Mouse (Mus musculus) left cerebral cortex, adult 18-20 months (tissue): ENCODE measurements at regions not wholly inside any gene's neighbourhood (a gene's known extent, or its start where the extent isn't known, plus 50 kb on each side); places are given as distances from the start of the nearest gene placed in this dataset.
"Not testable (repeated sequence)": the region's sequence is repeated elsewhere in the genome, so short reads cannot be mapped to it uniquely, and the experiment has no call there.

ENCODE experiments used
- DNase-seq, 2 experiments: peaks; one replicate each; pipeline ENCODE4 v3.0.0; 2021 to 2022; ENCODE audit warnings: low spot score in 2 of 2, mixed read lengths in 1 of 2

- no peak for DNase-seq
Observed at GRCm38 (mm10) chr10:117501426-117501825, 121.6 kb upstream of the Cpsf6 start.

- no peak for DNase-seq
Observed at GRCm38 (mm10) chr10:117500457-117501108, 120.8 kb upstream of the Cpsf6 start.

- DNase-seq: no peak
Observed at GRCm38 (mm10) chr10:117499864-117500453, 120.1 kb upstream of the Cpsf6 start.

GRCm38 (mm10) chr10:117499177-117499863, 119.5 kb upstream of the Cpsf6 start:
- no peak for DNase-seq

- no peak for DNase-seq
Observed at GRCm38 (mm10) chr10:117498497-117498896, 118.7 kb upstream of the Cpsf6 start.

GRCm38 (mm10) chr10:117497565-117498256, 117.9 kb upstream of the Cpsf6 start:
- no peak for DNase-seq

- DNase-seq: not testable (repeated sequence)
Observed at GRCm38 (mm10) chr10:117497082-117497481, 117.3 kb upstream of the Cpsf6 start.

DNA sequence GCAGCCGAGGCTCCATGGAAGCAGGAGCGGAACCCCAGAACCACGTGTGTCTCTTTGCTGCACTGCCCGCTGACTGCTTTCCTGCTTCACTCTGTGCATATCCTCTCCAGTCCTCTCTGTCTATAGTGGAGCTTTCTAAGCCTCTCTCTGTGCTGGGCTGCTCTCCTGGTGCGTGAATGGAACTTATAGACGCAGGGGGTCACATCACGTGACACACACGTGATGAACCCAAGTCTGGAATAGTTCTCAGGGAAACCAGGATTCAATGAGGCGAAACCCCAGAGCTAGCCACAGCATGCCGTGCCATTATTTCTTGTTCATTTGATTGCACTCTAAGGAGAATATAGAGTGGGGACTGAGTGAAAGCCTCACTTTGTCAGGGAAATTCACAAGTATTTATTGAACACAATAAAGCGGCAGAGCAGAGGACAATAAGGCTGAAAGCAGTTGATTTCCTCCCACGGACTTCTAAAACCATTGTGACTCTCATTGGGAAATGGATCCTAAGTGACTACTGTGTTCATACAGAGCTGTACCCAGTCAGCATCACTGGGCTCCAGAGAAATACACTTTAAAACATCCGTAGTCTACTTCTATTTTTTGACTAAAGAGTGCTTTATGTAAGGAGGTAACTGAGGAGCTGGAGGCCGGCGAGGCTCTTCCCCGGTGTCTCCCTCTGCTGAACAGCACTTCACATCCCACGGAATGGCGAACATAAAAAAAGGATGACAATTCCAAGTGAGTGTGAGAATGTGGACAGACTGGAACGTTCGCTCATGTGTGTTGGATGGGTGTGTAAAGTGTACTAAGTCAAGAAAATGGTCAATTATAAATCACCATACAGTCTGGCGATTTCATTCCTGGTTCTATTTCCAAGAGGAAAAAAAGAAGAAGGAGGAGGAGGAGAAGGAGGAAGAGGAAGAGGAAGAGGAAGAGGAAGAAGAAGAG, 116.5 kb upstream of the Cpsf6 start:
- DNase-seq: peak in 1 of 2 experiments; percentile 5

- no peak for DNase-seq
Observed at GRCm38 (mm10) chr10:117494171-117494701, 114.4 kb upstream of the Cpsf6 start.

GRCm38 (mm10) chr10:117493824-117494121, 114.0 kb upstream of the Cpsf6 start:
- no peak for DNase-seq

- no peak for DNase-seq
Observed at GRCm38 (mm10) chr10:117493091-117493823, 113.4 kb upstream of the Cpsf6 start.

DNA sequence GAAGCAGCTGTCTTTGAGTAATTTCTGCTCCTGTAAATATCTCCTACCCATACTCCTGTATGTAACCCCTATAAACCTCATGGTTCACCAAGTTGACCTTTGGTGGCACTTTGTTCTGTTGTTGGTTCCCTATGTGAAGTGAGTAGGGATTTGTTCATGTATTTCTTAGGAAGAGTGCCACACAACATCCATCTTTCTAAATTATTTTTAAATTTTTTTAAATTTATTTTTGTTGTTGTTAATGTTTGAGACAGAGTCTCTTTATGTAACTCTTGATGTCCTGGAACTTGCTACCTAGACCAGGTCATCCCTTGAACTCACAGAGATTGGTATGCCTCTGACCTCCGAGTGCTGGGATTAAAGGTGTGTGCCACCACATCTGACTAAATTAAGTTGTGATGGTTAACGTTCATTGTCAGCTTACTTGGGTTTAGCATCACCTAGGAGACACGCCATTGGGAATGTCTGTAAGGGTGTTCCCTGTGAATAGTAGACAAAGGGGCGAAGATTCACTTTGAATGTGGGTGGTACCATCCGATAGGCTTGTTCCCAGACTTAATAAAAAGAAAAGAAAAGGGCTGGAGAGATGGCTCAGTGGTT, 112.7 kb upstream of the Cpsf6 start:
- DNase-seq: no peak

- no peak for DNase-seq
Observed at GRCm38 (mm10) chr10:117491711-117492110, 111.9 kb upstream of the Cpsf6 start.

GRCm38 (mm10) chr10:117490851-117491595, 111.2 kb upstream of the Cpsf6 start:
- DNase-seq: no peak

DNA sequence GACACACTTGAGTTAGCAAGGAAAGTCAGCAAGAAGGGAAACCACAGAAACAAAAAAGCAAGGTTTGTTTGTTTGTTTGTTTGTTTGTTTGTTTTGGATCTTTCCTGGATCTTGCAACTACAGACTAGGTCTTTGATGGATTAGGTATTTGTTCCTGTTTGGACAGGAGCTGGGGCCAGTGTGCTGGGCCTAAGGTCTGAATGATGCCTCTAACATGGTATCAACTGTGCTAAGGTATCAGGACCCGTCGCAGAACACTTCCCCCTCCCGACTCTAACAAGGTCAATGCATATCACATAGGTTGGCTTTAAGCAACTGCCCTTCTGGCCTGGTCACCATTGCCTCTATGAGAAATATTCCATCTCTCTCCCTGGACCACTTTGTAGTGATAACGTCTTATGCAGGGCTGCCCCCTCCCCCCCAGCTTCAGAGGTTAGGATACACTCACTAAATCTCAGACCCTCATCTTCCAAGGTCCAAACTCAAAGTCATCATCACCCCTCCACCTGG, 103.3 kb upstream of the Cpsf6 start:
- no peak for DNase-seq

DNA sequence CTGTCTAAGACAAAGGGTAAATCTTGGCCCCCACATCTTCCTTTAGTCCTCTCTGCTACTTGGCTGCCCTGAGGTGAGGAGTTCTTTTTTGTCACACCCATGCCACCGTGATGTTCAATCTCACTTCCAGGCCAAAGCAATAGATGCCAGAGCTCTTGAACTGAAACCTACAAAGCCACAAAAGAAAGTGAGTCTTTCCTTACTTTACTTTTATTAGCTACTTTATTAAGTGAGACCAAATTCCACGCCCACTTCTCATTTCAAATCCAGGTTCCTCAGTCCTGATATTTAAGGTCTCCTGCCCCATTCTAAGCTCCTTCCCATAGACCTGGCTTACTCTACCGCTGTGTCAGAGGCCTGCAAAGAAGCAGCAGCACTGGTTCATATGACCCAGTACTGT, 102.5 kb upstream of the Cpsf6 start:
- no peak for DNase-seq

GRCm38 (mm10) chr10:117481341-117481990, 101.7 kb upstream of the Cpsf6 start:
- no peak for DNase-seq

DNA sequence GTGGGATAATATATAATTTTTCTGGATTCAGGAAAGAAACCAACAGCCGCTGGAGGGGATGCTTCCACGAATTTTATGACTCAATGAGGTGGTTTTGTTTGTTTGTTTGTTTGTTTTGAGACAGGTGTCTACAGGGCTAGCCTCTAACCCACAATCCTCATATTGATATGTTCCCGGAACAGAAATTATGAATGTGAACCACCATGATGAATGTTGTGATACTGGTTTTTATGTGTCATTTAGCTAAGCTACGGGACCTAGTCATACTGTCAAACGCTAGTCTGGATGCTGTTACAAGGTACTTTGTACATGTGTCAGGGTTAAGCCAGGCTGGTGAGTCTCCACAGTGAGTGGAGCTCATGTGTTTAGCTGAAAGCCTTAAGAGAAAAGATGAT, 100.6 kb upstream of the Cpsf6 start:
- no peak for DNase-seq
